Mouse (Mus musculus): ENCODE results near the gene Wt1.

Wt1 gene

GRCm38 (mm10) chr2:105185140-105185539 lies 58.8 kb downstream of the Wt1 start:
- DNase-seq (ENCODE audit: low spot score in 2 of 2) = no peak

GRCm38 (mm10) chr2:105185768-105186529 lies 59.6 kb downstream of the Wt1 start:
- no peak for DNase-seq (ENCODE audit: low spot score in 2 of 2)

GRCm38 (mm10) chr2:105186591-105186990 lies 60.3 kb downstream of the Wt1 start:
- no peak for DNase-seq (ENCODE audit: low spot score in 2 of 2)

GRCm38 (mm10) chr2:105188182-105188581 lies 61.9 kb downstream of the Wt1 start:
- no peak for DNase-seq (ENCODE audit: low spot score in 2 of 2)

- no peak for DNase-seq (ENCODE audit: low spot score in 2 of 2)
These were observed 63.0 kb downstream of the Wt1 start for GRCm38 (mm10) chr2:105189352-105189751.

DNA sequence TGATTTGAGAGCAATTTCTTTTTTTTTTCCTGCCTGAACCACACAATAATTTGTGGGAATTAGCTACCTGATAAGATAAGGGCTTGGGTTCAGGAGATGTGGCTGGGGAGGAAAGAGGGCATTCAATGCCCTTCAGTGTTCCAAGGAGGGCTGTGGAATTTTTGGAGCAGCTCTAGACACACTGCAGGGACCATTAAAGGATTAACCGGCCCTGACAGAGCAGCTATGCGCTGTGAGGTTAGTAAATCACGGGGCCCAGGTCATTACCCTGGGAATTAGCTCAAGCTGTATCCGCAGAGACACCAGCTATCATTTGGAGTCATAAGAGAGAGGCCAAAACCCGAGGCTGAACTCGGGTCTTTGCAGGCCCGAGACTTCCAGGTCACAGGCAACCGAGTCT lies 73.8 kb downstream of the Wt1 start:
- no peak for DNase-seq (ENCODE audit: low spot score in 2 of 2)

DNA sequence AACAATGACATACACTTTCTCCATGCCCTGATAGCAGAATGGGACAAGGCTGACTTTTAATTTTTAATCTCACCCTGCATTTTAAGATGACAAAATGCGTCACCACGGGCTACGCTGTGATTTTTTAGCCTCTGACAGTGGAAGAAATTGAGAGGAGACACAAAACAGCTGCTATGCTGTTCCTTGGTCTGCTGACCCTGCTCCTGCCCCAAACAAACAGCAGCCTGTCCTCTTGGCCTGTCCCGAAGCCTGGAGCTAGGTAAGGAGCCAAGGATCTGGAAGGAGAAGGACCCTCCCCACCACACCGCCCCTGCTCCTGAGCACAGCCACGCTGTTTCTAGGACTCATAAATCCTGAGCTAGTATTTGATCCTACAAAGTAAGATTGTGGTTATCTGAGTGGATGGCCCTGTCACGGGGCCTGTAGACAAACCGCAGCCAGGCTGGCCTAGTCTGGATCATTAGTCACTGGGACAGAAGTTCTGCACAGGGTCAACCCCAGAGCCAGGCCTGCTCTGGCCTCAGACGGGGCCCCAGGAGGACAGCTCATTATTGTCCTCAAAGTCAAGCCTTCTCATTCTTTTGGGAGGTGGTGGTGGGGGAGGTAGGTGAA lies 80.3 kb downstream of the Wt1 start:
- DNase-seq (ENCODE audit: low spot score in 2 of 2) = no peak

DNA sequence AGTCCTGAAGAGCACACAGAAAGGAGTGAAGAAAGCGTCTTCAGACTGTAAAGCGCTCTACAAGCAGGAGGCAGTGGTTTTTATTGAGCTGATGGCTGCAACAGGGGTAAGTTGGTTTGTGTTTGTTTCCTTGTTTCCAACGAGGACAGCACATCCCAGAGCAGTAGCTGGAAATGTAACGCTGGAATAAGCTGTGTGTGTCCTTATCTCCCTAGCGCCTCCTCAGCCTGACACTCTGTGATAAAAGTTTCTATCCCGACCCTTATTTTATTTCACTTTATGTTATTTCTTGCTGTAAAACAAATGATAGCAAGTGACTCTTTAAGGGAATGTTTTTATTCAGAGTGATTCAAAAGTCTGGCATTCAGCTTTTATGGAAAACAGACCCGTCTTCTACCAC lies 86.5 kb downstream of the Wt1 start:
- DNase-seq (ENCODE audit: low spot score in 2 of 2) = no peak

DNA sequence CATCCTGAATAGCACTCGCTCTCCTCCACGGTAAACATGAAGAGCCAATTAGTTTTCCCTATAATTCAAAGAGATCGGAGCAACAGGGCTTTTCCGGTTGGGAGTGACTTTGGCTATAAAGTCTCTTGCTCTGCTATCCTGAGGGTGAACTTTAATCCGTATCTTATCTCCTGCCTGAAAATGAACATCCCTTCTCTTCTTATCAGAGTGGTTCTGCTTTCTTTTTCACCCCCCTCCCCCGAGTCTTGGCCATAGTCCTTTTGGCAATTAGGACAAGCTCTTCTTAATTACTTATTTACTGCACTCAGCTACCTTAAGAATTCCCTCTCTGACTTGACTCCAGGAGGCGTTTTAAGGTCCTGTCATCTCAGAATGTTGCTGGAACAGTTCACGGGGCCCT lies 89.6 kb downstream of the Wt1 start:
- no peak for DNase-seq (ENCODE audit: low spot score in 2 of 2)

GRCm38 (mm10) chr2:105219229-105219628 lies 92.9 kb downstream of the Wt1 start:
- DNase-seq (ENCODE audit: low spot score in 2 of 2) = no peak

GRCm38 (mm10) chr2:105219664-105220063 lies 93.3 kb downstream of the Wt1 start:
- DNase-seq (ENCODE audit: low spot score in 2 of 2) = no peak

- no peak for DNase-seq (ENCODE audit: low spot score in 2 of 2)
These were observed 94.5 kb downstream of the Wt1 start for GRCm38 (mm10) chr2:105220738-105221303.
